Mouse (Mus musculus) neural tube, embryonic 11.5 days (tissue): Measurements from ENCODE around the gene Pga5. TPM values are rescaled to one million over a fixed set of nuclear protein-coding genes. Genes with fewer than 3 reads are reported as not detected.

Experiments
- ATAC-seq: fragments of 200-750 bp; cut with Nextera tagmentation; 2 replicates; pipeline ENCODE4 v1.8.0; 2017; ENCODE audit warnings: moderate number of reproducible peaks, mild to moderate bottlenecking, moderate TSS enrichment, moderate library complexity; ENCODE audit not compliant: insufficient read depth, low FRiP score, low TSS enrichment
- DNase-seq: peaks from one replicate; pipeline ENCODE4 v3.0.0-alpha.2; 2015; ENCODE audit warnings: low spot score
- H3K27ac ChIP-seq: fragments of 300-500 bp; sonication (generic); 2 replicates; pipeline ENCODE4 v1.5.1; 2014; ENCODE audit warnings: low read depth, mild to moderate bottlenecking, low read length
- H3K27me3 ChIP-seq: fragments of 300-500 bp; sonication (generic); 2 replicates; pipeline ENCODE4 v1.6.1; 2014; ENCODE audit warnings: mild to moderate bottlenecking, low read length, mixed read lengths; ENCODE audit not compliant: control insufficient read depth, insufficient read depth
- H3K36me3 ChIP-seq: fragments of 300-500 bp; sonication (generic); 2 replicates; pipeline ENCODE4 v1.6.1; 2014; ENCODE audit warnings: mild to moderate bottlenecking, low read length, moderate library complexity, mixed read lengths; ENCODE audit not compliant: control insufficient read depth, insufficient read depth
- H3K4me1 ChIP-seq: fragments of 300-500 bp; sonication (generic); 2 replicates; pipeline ENCODE4 v1.6.1; 2014; ENCODE audit warnings: low read length, mixed read lengths; ENCODE audit not compliant: control insufficient read depth, insufficient read depth
- H3K4me2 ChIP-seq: fragments of 300-500 bp; sonication (generic); 2 replicates; pipeline ENCODE4 v1.6.1; 2014; ENCODE audit warnings: low read depth, mild to moderate bottlenecking, moderate library complexity
- H3K4me3 ChIP-seq: fragments of 300-500 bp; sonication (generic); 2 replicates; pipeline ENCODE4 v1.5.1; 2014; ENCODE audit warnings: low read depth, low read length
- H3K9ac ChIP-seq: fragments of 300-500 bp; sonication (generic); 2 replicates; pipeline ENCODE4 v1.6.1; 2014; ENCODE audit warnings: mild to moderate bottlenecking, low read length
- H3K9me3 ChIP-seq: fragments of 300-500 bp; sonication (generic); 2 replicates; pipeline ENCODE4 v1.6.1; 2016; ENCODE audit warnings: low read length; ENCODE audit not compliant: control insufficient read depth
- WGBS: fragments of 180-500 bp; shearing (Covaris S2); extraction: QIAGEN DNeasy Blood & Tissue Kit; methylation state at CpG from one replicate; pipeline ENCODE4 v1.1.7; 2014; 5-methylcytosine and 5-hydroxymethylcytosine counted together
- polyA plus RNA-seq: library from polyadenylated mRNA; unstranded; fragments of >200 nt; fragmentation: Nextera tagmentation; extraction: Ambion mirVana; gene quantifications from 2 replicates; pipeline ENCODE4 v1.2.1, GENCODE M21; 2014

The Pga5 gene
- polyA plus RNA-seq, 1 experiment from 2014 or later: not detected

DNA sequence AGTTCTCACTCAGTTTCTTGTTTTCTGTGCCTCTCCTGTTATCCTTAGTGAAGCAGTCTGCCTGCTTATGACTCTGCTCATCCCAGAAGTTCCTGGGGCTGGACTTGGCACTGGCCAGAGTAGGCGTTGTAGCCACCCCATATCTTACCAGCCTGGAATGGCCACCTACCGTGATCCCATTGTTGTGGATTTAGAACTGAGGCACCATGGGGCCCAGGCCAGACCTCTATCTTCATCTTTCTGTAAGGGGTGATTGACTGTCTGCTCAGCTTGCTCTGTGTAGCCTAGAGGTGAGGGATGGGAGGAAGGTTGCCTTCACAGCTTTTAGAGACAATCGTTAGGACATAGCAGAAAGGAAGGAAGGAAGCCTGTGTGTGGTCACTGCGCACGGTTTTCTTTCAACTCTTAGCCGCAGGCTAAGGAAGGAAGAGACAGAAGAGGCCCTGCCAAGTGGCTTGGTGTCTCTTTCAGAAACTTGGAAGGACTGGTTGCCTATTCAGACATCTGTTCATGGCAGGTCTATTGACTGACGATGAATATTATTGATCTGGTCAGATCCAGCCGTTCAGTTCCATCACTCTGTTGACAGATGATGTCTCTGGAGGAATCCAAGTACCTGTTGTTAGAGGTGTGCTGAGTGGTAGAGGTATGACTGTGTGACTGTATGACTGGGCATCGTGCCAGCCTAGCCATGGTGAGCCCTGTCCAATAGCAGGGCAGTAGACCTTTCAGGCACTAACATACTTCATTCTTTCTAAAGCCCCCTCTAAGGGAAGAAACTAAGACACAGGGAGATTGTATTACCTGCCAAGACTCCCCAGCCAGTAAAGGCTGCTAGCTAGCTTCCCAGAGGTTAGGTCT lies 20.5 kb upstream of the Pga5 start:
- 73% methylated on average over 9 of the region's 9 CpGs for WGBS
- H3K27ac ChIP-seq: no peak overlapping the region
- ATAC-seq: no peak
- H3K4me1 ChIP-seq: peaks cover 14% of the 10 kb centered on the region
- H3K9ac ChIP-seq: no peak overlapping the region
- no peak for DNase-seq
- no peak overlapping the region for H3K4me2 ChIP-seq
- H3K36me3 ChIP-seq: no peaks in the 10 kb centered on the region
- no peaks in the 10 kb centered on the region for H3K27me3 ChIP-seq
- no peak overlapping the region for H3K4me3 ChIP-seq
- no peaks in the 10 kb centered on the region for H3K9me3 ChIP-seq

DNA sequence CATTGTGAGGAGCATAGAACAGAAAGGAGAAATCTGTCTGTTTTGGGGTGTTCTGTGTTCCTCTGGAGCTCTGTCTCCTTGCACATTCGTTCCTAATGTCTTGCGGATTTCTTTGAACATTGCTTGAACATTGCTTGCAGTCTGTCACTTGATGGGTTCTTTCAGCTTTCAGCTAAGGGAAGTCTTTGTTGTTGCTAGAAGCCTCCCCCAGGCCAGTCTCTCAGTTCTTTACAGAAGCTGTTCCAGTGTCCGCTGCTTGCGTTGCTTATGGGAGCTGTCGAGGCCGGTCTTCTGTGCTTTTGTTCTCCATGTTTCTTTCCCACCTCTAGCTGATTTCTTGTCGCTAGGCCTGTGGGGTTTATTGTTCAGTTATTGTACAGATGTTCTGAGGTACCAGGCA lies 17.9 kb upstream of the Pga5 start:
- Histone ChIP-seq H3K9me3 (no peaks in the 10 kb centered on the region), H3K27ac (peak overlapping the region; percentile 11; the same call in 1 of the 2 replicates), H3K27me3 (no peaks in the 10 kb centered on the region), H3K9ac (no peak overlapping the region), H3K4me3 (no peak overlapping the region), H3K36me3 (no peaks in the 10 kb centered on the region), H3K4me1 (peaks cover 7% of the 10 kb centered on the region), H3K4me2 (no peak overlapping the region)
- WGBS: 49% methylated on average over 7 of the region's 7 CpGs
- ATAC-seq (no peak), DNase-seq (no peak)

DNA sequence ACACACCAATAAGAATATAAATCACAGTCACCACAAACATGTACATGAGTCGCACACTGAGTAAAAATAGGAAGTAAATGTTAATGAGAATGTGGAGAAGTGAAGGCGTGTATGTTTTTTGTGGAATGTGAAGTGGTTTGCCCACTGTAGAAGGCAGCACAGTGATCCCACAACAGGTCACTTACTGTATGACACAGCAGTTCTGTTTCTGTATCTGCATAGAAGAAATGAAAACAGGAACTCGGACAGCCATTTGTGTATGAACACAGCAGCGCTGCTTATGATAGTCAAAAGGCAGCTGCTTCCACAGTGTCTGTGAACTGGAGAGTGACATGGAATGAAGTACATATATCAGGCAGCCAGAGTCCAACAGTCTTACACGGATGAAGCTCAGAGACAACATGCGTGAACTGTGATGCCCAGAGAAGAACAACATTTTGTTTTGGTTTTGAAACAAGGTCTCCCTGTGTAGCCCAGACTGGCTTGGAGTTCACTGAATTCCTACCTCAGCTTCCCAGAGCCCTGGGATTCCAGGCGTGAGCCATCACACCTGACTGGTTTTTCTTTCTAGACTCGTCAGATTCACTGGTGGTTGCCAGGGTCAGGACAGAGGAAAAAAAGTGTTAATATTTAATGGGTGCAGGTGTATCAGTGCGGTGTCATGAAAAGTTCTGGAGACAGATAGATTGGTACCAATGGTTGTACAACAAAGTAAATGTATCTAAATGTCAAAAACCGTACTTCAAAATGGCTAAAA lies 16.2 kb upstream of the Pga5 start:
- 94% methylated on average over 10 of the region's 10 CpGs for WGBS
- H3K4me1 ChIP-seq: peaks cover 6% of the 10 kb centered on the region
- no peak for DNase-seq

GRCm38 (mm10) chr19:10692361-10692760 lies 14.5 kb upstream of the Pga5 start:
- DNase-seq: no peak
- no peak overlapping the region for H3K27ac ChIP-seq
- H3K4me3 ChIP-seq: no peak overlapping the region
- no peak for ATAC-seq
- no peak overlapping the region for H3K4me2 ChIP-seq
- WGBS: 92% methylated on average over 4 of the region's 4 CpGs
- no peak overlapping the region for H3K9ac ChIP-seq
- no peaks in the 10 kb centered on the region for H3K27me3 ChIP-seq
- H3K4me1 ChIP-seq: peaks cover 9% of the 10 kb centered on the region
- no peaks in the 10 kb centered on the region for H3K36me3 ChIP-seq
- no peaks in the 10 kb centered on the region for H3K9me3 ChIP-seq

More for the DNA sequence above, 16.2 kb upstream of the Pga5 start:
- no peaks in the 10 kb centered on the region for H3K36me3 ChIP-seq
- H3K4me2 ChIP-seq: no peak overlapping the region
- no peak for ATAC-seq
- H3K9me3 ChIP-seq: no peaks in the 10 kb centered on the region
- H3K27ac ChIP-seq: no peak overlapping the region
- H3K4me3 ChIP-seq: no peak overlapping the region
- no peaks in the 10 kb centered on the region for H3K27me3 ChIP-seq
- no peak overlapping the region for H3K9ac ChIP-seq

DNA sequence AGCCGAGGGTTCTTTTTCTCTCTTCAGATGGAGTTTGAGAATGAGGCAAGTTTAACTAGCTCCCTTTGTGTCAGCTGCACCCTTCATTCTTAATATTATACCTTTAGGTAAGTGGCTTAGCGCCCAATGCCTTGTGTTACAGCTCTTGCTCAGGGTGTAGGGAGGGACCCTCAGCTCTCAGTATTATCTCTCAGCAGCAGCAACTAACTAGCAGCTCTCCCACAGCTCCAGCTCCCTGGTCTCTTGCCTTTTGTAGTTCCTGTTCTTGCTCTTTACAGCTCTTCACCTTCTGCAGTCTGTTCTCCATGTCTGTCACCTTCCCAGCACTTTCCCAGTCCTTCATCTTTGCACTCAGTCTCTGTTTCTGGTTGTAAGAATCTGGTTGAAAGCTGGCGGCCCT lies 13.8 kb upstream of the Pga5 start:
- no peaks in the 10 kb centered on the region for H3K36me3 ChIP-seq
- no peak for ATAC-seq
- WGBS: 80% methylated on average over 3 of the region's 3 CpGs

DNA sequence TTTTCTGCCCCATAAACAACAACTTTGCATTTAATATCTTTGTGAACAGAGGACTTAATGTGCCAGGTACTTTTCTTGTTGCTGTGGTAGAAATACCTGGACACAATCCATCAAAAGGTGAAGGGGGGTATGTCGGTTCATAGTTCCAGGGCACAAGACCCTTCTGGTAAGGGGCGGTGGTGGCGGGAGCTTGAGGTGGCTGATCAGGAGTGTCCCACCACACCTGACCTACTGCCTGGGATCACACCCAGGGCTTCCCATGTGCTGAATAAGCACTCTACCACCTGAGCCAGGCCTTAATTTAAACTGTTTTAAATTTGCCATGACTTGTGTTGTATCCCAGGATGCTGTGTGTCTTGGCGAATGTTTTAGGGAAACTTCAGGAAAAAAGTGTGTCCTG lies 13.2 kb upstream of the Pga5 start:
- Histone ChIP-seq H3K27ac (no peak overlapping the region), H3K9ac (no peak overlapping the region), H3K9me3 (no peaks in the 10 kb centered on the region), H3K36me3 (no peaks in the 10 kb centered on the region), H3K4me1 (peaks cover 9% of the 10 kb centered on the region), H3K4me2 (no peak overlapping the region), H3K27me3 (no peaks in the 10 kb centered on the region), H3K4me3 (no peak overlapping the region)
- DNase-seq (no peak), ATAC-seq (no peak)
- WGBS: 91% methylated on average over 4 of the region's 4 CpGs

More for the DNA sequence above, 13.8 kb upstream of the Pga5 start:
- no peak for DNase-seq
- H3K27me3 ChIP-seq: no peaks in the 10 kb centered on the region
- H3K9me3 ChIP-seq: no peaks in the 10 kb centered on the region
- no peak overlapping the region for H3K4me3 ChIP-seq
- H3K4me2 ChIP-seq: no peak overlapping the region
- H3K9ac ChIP-seq: no peak overlapping the region
- H3K27ac ChIP-seq: no peak overlapping the region; the same call in 1 of the 2 replicates
- peaks cover 9% of the 10 kb centered on the region for H3K4me1 ChIP-seq

- H3K4me2 ChIP-seq: no peak overlapping the region
- DNase-seq (no peak), ATAC-seq (no peak)
- no peak overlapping the region for H3K9ac ChIP-seq
- WGBS: 92% methylated on average over 3 of the region's 3 CpGs
- H3K4me1 ChIP-seq: peaks cover 3% of the 10 kb centered on the region
- H3K9me3 ChIP-seq: no peaks in the 10 kb centered on the region
- no peak overlapping the region for H3K27ac ChIP-seq
- H3K4me3 ChIP-seq: no peak overlapping the region
- H3K36me3 ChIP-seq: no peaks in the 10 kb centered on the region
- no peaks in the 10 kb centered on the region for H3K27me3 ChIP-seq
These were observed 12.5 kb upstream of the Pga5 start for GRCm38 (mm10) chr19:10690336-10690735.

- Histone ChIP-seq H3K27ac (peak overlapping the region; percentile 94), H3K4me3 (peak overlapping the region; percentile 77), H3K36me3 (no peaks in the 10 kb centered on the region), H3K27me3 (no peaks in the 10 kb centered on the region), H3K4me1 (peaks cover 3% of the 10 kb centered on the region), H3K9ac (peak overlapping the region; percentile 78), H3K4me2 (peak overlapping the region; percentile 51), H3K9me3 (no peaks in the 10 kb centered on the region)
- DNase-seq: no peak
- 70% methylated on average over 5 of the region's 5 CpGs for WGBS
- no peak for ATAC-seq
These were observed 11.7 kb upstream of the Pga5 start for GRCm38 (mm10) chr19:10689470-10690166.
